Mouse (Mus musculus) heart, embryonic 11.5 days (tissue): Measurements from ENCODE around the gene Tmem37. TPM values are rescaled to one million over a fixed set of nuclear protein-coding genes. Genes with fewer than 3 reads are reported as not detected.
A peak's percentile ranks its signal among the peaks of the same experiment; 100 is the strongest.

Source experiments
- ATAC-seq: fragments of 200-750 bp; cut with Nextera tagmentation; replicated peaks from 2 replicates; pipeline ENCODE4 v1.8.0; 2017; ENCODE audit warnings: moderate library complexity; ENCODE audit not compliant: insufficient number of reproducible peaks, low FRiP score, low TSS enrichment
- H3K27ac ChIP-seq: fragments of 300-500 bp; sonication (generic); 2 replicates; pipeline ENCODE4 v1.5.1; 2014; ENCODE audit warnings: mild to moderate bottlenecking, low read depth, low read length
- H3K27me3 ChIP-seq: fragments of 300-500 bp; sonication (generic); 2 replicates; pipeline ENCODE4 v1.6.1; 2014; ENCODE audit warnings: mild to moderate bottlenecking, low read length, mixed read lengths; ENCODE audit not compliant: control insufficient read depth, insufficient read depth
- H3K36me3 ChIP-seq: fragments of 300-500 bp; sonication (generic); 2 replicates; pipeline ENCODE4 v1.6.1; 2014; ENCODE audit warnings: mild to moderate bottlenecking, low read length, moderate library complexity, mixed read lengths; ENCODE audit not compliant: control insufficient read depth, insufficient read depth
- H3K4me1 ChIP-seq: fragments of 300-500 bp; sonication (generic); 2 replicates; pipeline ENCODE4 v1.6.1; 2014; ENCODE audit warnings: low read length; ENCODE audit not compliant: control insufficient read depth, insufficient read depth
- H3K4me2 ChIP-seq: fragments of 300-500 bp; sonication (generic); 2 replicates; pipeline ENCODE4 v1.6.1; 2014; ENCODE audit warnings: mild to moderate bottlenecking, moderate library complexity
- H3K4me3 ChIP-seq: fragments of 300-500 bp; sonication (generic); 2 replicates; pipeline ENCODE4 v1.5.1; 2014; ENCODE audit warnings: low read depth, low read length
- H3K9ac ChIP-seq: fragments of 300-500 bp; sonication (generic); 2 replicates; pipeline ENCODE4 v1.6.1; 2014; ENCODE audit warnings: mild to moderate bottlenecking, low read depth, low read length, moderate library complexity
- H3K9me3 ChIP-seq: fragments of 300-500 bp; sonication (generic); replicated peaks from 2 replicates; pipeline ENCODE4 v1.6.1; 2016; ENCODE audit warnings: low read length; ENCODE audit not compliant: control insufficient read depth
- WGBS: fragments of 180-500 bp; shearing (Covaris S2); extraction: QIAGEN DNeasy Blood & Tissue Kit; methylation state at CpG from one replicate; pipeline ENCODE4 v1.1.7; 2014; ENCODE audit not compliant: insufficient replicate concordance; 5-methylcytosine and 5-hydroxymethylcytosine counted together
- polyA plus RNA-seq: library from polyadenylated mRNA; unstranded; fragments of >200 nt; fragmentation: Nextera tagmentation; extraction: Ambion mirVana; gene quantifications from 2 replicates; pipeline ENCODE4 v1.2.1, GENCODE M21; 2014

The Tmem37 gene
- polyA plus RNA-seq = 19.1 and 19.6 TPM in 2 replicates

GRCm38 (mm10) chr1:120073519-120074306, at the start of gene Tmem37:
TSS of gene Tmem37 (minus strand) at chr1:120074074.
- peak within 1 kb of the TSS; percentile 43 for H3K4me3 ChIP-seq
- H3K27ac ChIP-seq = no peak within 1 kb of the TSS; the same call in 1 of the 2 replicates
- H3K9ac ChIP-seq = peak within 1 kb of the TSS; percentile 58
- no peaks in the 10 kb centered on the region for H3K36me3 ChIP-seq
- WGBS = 1% methylated on average over 40 of the region's 40 CpGs
- peak within 1 kb of the TSS; percentile 81 for H3K4me2 ChIP-seq
- ATAC-seq = peak; percentile 76
- no peaks in the 10 kb centered on the region for H3K9me3 ChIP-seq
- H3K27me3 ChIP-seq = no peaks in the 10 kb centered on the region
- peaks cover 5% of the 10 kb centered on the region; the same call in 1 of the 2 replicates for H3K4me1 ChIP-seq

- Histone ChIP-seq H3K36me3 (no peaks in the 10 kb centered on the region), H3K4me2 (no peak overlapping the region), H3K4me3 (no peak overlapping the region), H3K4me1 (peaks cover 21% of the 10 kb centered on the region), H3K9ac (no peak overlapping the region), H3K27me3 (no peaks in the 10 kb centered on the region), H3K27ac (no peak overlapping the region), H3K9me3 (no peaks in the 10 kb centered on the region)
- ATAC-seq = no peak
- 92% methylated on average over 8 of the region's 8 CpGs for WGBS
Observed at GRCm38 (mm10) chr1:120122634-120123383, 48.9 kb upstream of the Tmem37 start.

GRCm38 (mm10) chr1:120121930-120122530, 48.2 kb upstream of the Tmem37 start:
- Histone ChIP-seq H3K27ac (peak overlapping the region; percentile 93), H3K4me3 (peak overlapping the region; percentile 67), H3K4me1 (peaks cover 21% of the 10 kb centered on the region), H3K27me3 (no peaks in the 10 kb centered on the region), H3K36me3 (no peaks in the 10 kb centered on the region; the same call in 1 of the 2 replicates), H3K4me2 (peak overlapping the region; percentile 83), H3K9me3 (no peaks in the 10 kb centered on the region), H3K9ac (peak overlapping the region; percentile 77)
- 90% methylated on average over 9 of the region's 9 CpGs for WGBS
- ATAC-seq = no peak

GRCm38 (mm10) chr1:120120969-120121811, 47.3 kb upstream of the Tmem37 start, which contains the start of the genes Dbi and 3110009E18Rik:
TSS of gene Dbi (minus strand) at chr1:120121078.
TSS of gene 3110009E18Rik (plus strand) at chr1:120121187.
- ATAC-seq = peak; percentile 92
- H3K4me1 ChIP-seq = peaks cover 21% of the 10 kb centered on the region
- H3K9me3 ChIP-seq = no peaks in the 10 kb centered on the region
- H3K36me3 ChIP-seq = peaks cover under 1% of the 10 kb centered on the region; the same call in 1 of the 2 replicates
- H3K27ac ChIP-seq = peak within 1 kb of the TSS; percentile 93
- 3% methylated on average over 52 of the region's 52 CpGs for WGBS
- H3K9ac ChIP-seq = peak within 1 kb of the TSS; percentile 81
- no peaks in the 10 kb centered on the region for H3K27me3 ChIP-seq
- H3K4me2 ChIP-seq = peak within 1 kb of the TSS; percentile 83
- H3K4me3 ChIP-seq = peak within 1 kb of the TSS; percentile 67

- Histone ChIP-seq H3K4me2 (peak overlapping the region; percentile 83), H3K27me3 (no peaks in the 10 kb centered on the region), H3K36me3 (peaks cover 9% of the 10 kb centered on the region), H3K4me3 (peak overlapping the region; percentile 67), H3K4me1 (peaks cover 21% of the 10 kb centered on the region), H3K9me3 (no peaks in the 10 kb centered on the region), H3K9ac (peak overlapping the region; percentile 81), H3K27ac (peak overlapping the region; percentile 84)
- 3% methylated on average over 24 of the region's 24 CpGs for WGBS
- peak; percentile 60 for ATAC-seq
Observed at GRCm38 (mm10) chr1:120120141-120120968, 46.5 kb upstream of the Tmem37 start.

- WGBS = 74% methylated on average over 4 of the region's 4 CpGs
- Histone ChIP-seq H3K9me3 (no peaks in the 10 kb centered on the region), H3K9ac (peak overlapping the region; percentile 81), H3K27ac (no peak overlapping the region), H3K36me3 (peaks cover 18% of the 10 kb centered on the region), H3K4me2 (peak overlapping the region; percentile 83), H3K4me3 (no peak overlapping the region; the same call in 1 of the 2 replicates), H3K4me1 (peaks cover 21% of the 10 kb centered on the region), H3K27me3 (no peaks in the 10 kb centered on the region)
- no peak for ATAC-seq
Observed at GRCm38 (mm10) chr1:120119389-120119788, 45.5 kb upstream of the Tmem37 start.

- H3K27ac ChIP-seq = no peak overlapping the region
- 81% methylated on average over 2 of the region's 2 CpGs for WGBS
- no peak for ATAC-seq
- no peak overlapping the region for H3K9ac ChIP-seq
- no peak overlapping the region; the same call in 1 of the 2 replicates for H3K4me2 ChIP-seq
- peaks cover 21% of the 10 kb centered on the region for H3K4me1 ChIP-seq
- no peaks in the 10 kb centered on the region for H3K27me3 ChIP-seq
- H3K4me3 ChIP-seq = no peak overlapping the region
- no peaks in the 10 kb centered on the region for H3K9me3 ChIP-seq
- peaks cover 22% of the 10 kb centered on the region for H3K36me3 ChIP-seq
Observed at GRCm38 (mm10) chr1:120118854-120119253, 45.0 kb upstream of the Tmem37 start.
